Mouse (Mus musculus) spleen, adult 2 months (tissue): Measurements from ENCODE around the gene Mrps27.

Experiments used
- CTCF ChIP-seq: fragments of 200-500 bp; IDR thresholded peaks from 2 replicates; pipeline ENCODE4 v1.5.1; 2011; ENCODE audit warnings: mild to moderate bottlenecking, inconsistent platforms; ENCODE audit not compliant: insufficient read depth, insufficient read length, insufficient replicate concordance; ENCODE audit errors: extremely low read depth
- POLR2A ChIP-seq: fragments of 200-500 bp; IDR thresholded peaks from 2 replicates; pipeline ENCODE4 v1.6.1; 2011; ENCODE audit warnings: low read depth, low read length, inconsistent platforms

DNA sequence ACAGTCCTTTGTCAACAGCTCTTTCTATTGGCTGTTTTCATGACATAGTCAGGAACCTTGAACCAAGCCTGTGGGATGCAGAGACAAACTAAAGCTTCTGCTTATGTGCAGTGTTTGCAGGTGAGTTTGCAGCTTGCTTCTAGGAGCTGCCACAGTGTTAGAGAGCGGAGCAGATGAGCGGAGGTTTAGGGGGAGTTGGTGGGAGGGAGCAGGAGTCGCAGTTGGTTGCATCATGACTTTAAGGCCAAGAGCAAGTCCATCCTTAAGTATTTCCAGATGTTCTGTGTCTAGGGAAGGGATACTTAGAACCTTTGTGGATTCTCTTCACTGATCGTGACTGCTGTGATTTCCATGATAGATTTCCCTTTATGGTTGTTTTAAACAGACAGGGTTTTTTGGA, 29.6 kb downstream of the Mrps27 start:
- TF ChIP-seq POLR2A (no peak), CTCF (no peak)
